Mouse (Mus musculus) ovary, postnatal 10 days (tissue): ENCODE measurements at regions not wholly inside any gene's neighbourhood (a gene's known extent, or its start where the extent isn't known, plus 50 kb on each side); places are given as distances from the start of the nearest gene placed in this dataset.

ENCODE experiments used
- DNase-seq: peaks from one replicate; pipeline ENCODE4 v3.0.0; 2022; ENCODE audit warnings: low spot score

- DNase-seq, result no peak
Observed at GRCm38 (mm10) chr2:169133855-169134254, 178.5 kb upstream of the Zfp64 start.

- DNase-seq, result no peak
Observed at GRCm38 (mm10) chr2:169125476-169125875, 170.1 kb upstream of the Zfp64 start.

GRCm38 (mm10) chr2:169122887-169123286 lies 167.5 kb upstream of the Zfp64 start:
- no peak for DNase-seq

DNA sequence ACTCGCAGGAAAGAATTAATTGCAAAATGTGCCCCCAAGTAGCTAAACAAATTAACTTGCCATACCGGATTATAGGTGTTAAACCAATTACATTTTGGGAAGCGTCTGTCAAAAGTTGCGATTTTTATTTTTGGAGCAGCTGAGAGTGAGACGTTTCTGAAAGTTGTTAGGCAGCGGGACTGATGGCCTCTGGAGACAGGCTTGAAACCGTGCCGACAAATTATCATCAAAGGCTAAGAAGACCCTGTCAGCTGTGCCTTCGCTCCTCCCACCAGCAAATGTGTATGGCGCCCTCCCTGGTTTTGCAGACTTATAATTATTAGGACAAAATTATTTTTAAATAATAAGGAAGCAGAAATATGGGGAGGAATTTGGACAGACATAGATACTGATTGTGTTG lies 161.5 kb upstream of the Zfp64 start:
- DNase-seq, result no peak

- DNase-seq, result no peak
Observed at GRCm38 (mm10) chr2:169109044-169109443, 153.7 kb upstream of the Zfp64 start.

GRCm38 (mm10) chr2:169108037-169108436 lies 152.7 kb upstream of the Zfp64 start:
- no peak for DNase-seq

- DNase-seq, result no peak
Observed at GRCm38 (mm10) chr2:169101506-169102261, 146.3 kb upstream of the Zfp64 start.

DNA sequence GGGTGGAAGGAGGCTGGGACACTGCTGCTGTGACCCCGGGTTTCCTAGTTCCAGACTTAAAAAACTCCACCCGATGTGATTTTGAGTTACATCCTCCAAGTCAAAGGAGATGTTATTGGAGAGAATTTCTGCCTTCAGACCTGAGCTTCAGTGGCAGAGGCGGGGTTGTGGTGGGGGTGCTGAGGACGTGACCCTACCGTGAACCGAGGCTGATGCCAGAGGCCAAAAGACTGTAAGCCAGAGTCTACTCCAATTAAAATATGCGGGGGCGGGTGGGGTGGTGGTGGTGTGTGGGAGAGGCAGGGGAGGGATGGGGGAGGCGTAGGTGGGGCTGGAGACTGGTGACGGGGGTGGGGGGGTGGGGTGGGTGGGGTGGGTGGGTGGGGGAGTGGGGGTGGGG lies 145.1 kb upstream of the Zfp64 start:
- no peak for DNase-seq

GRCm38 (mm10) chr2:169099678-169100077 lies 144.3 kb upstream of the Zfp64 start:
- no peak for DNase-seq

- no peak for DNase-seq
Observed at GRCm38 (mm10) chr2:169098591-169098990, 143.2 kb upstream of the Zfp64 start.

- DNase-seq, result no peak
Observed at GRCm38 (mm10) chr2:169094011-169094754, 138.8 kb upstream of the Zfp64 start.

GRCm38 (mm10) chr2:169090256-169090655 lies 134.9 kb upstream of the Zfp64 start:
- no peak for DNase-seq

- no peak for DNase-seq
Observed at GRCm38 (mm10) chr2:169088870-169089484, 133.6 kb upstream of the Zfp64 start.

GRCm38 (mm10) chr2:169088301-169088700 lies 132.9 kb upstream of the Zfp64 start:
- no peak for DNase-seq

GRCm38 (mm10) chr2:169071267-169071666 lies 115.9 kb upstream of the Zfp64 start:
- no peak for DNase-seq

GRCm38 (mm10) chr2:169065166-169065698 lies 109.8 kb upstream of the Zfp64 start:
- no peak for DNase-seq

- peak; percentile 58 for DNase-seq
Observed at GRCm38 (mm10) chr2:169061520-169061919, 106.1 kb upstream of the Zfp64 start.

GRCm38 (mm10) chr2:169060495-169060894 lies 105.1 kb upstream of the Zfp64 start:
- DNase-seq, result no peak

DNA sequence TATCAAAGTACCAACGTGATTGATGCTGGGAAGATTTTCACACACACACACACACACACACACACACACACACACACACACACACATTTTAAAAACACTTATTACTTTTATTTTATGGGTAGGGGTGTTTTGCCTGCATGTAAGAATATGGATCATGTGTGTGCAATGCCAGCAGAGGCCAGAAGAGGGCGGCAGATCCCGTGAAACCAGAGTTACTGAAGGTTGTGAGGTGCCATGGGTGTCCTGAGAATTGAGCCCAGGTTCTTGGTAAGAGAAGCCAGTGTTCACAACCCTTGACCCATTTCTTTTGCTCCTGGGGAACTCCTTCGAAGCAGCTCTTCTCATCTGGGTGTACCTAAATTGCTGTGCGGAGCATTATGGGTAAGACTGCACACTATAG lies 102.4 kb upstream of the Zfp64 start:
- no peak for DNase-seq

- DNase-seq, result no peak
Observed at GRCm38 (mm10) chr2:169049947-169050346, 94.6 kb upstream of the Zfp64 start.

DNA sequence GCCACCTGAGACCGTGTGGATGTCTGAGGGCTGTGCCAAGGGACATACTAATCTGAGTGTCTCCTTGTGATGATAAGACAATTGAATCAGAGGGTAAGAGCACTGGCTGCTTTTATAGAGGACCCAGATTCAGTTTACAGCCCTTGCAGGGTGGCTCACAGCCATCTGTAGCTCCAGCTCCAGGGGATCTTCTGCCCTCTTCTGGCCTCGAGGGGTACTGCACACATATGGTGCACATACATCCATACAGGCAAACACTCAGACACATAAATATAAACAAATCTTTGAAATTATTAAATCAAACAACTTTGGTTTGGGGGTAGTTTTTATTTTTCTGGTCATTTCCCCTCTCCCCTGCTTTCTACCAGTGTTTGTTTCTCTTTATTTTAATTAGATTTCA lies 86.4 kb upstream of the Zfp64 start:
- no peak for DNase-seq

DNA sequence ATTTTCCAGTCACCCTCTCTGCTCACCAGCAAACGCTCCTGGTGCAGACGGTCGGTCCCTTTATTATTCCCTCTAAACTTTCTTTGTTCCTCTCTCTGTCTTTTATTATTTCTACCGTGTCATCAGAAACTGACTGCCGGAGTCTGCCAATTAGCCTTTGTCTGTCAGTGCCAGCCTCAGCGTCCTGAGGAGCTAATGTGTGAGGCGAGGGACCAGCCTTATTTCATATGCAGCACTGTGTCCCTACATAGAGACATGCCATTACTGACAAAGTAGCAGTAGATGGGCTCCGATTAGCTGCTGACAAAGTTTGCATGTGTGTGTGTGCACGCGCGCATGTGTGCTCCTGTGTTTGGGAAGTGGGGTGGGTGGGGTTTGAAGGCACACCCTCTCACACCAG lies 82.6 kb upstream of the Zfp64 start:
- no peak for DNase-seq

- DNase-seq, result no peak
Observed at GRCm38 (mm10) chr2:169037519-169037918, 82.1 kb upstream of the Zfp64 start.
